Mouse (Mus musculus): ENCODE measurements at regions not wholly inside any gene's neighbourhood (a gene's known extent, or its start where the extent isn't known, plus 50 kb on each side); places are given as distances from the start of the nearest gene placed in this dataset.
A peak's percentile ranks its signal among the peaks of the same experiment; 100 is the strongest.

DNA sequence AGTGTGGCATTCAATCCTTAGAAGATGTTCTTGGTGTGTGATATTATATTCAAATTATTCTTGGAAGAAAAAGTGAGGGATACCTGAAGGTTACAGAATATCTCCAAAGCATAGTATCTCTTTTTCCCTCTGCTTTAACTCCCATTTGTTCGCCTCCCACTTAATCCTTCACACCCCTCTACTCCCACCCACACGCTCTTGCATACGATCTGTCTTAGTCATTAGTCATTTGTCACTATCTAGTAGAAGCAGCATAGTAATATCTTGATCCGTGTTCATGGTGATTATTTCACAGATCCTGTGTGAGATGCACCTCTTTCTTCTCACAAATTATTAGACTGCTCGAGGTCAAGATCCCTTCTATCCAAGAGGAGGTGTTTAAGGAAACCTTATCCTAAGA is 517.4 kb downstream of the Inhba start:
- Histone ChIP-seq H3K9ac (no peak overlapping the region), H3K4me2 (no peak overlapping the region), H3K27ac (no peak overlapping the region), H3K9me3 (replicated peaks) (no peaks in the 10 kb centered on the region), H3K36me3 (ENCODE audit: poor library complexity, severe bottlenecking) (no peaks in the 10 kb centered on the region), H3K4me3 (no peak overlapping the region), H3K4me1 (no peaks in the 10 kb centered on the region), H3K27me3 (no peaks in the 10 kb centered on the region)
- ATAC-seq, result no peak
- 79% methylated on average over 5 of the region's 5 CpGs for WGBS

DNA sequence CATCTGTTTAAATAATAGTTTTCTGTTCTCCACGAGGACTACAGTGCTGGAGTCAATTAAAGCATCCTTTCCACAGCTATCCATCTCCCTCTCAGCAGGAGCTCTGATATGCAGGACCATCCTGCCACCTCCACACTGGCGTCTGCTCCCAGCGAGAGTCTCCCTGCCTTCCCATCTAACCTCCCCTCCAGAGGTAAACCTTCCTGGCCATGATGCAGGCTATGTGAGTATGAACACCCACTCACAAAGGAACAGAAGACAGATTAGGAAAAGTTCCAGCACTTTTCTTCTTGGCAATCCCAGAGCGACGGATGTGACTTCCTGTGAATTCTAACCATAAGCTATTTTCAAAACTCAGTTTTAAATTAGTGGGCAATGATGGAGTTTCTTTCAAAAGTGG is 532.1 kb downstream of the Inhba start:
- Histone ChIP-seq H3K27me3 (no peaks in the 10 kb centered on the region), H3K4me1 (no peaks in the 10 kb centered on the region), H3K36me3 (ENCODE audit: poor library complexity, severe bottlenecking) (no peaks in the 10 kb centered on the region), H3K27ac (no peak overlapping the region), H3K4me3 (no peak overlapping the region), H3K9me3 (replicated peaks) (no peaks in the 10 kb centered on the region), H3K9ac (no peak overlapping the region), H3K4me2 (no peak overlapping the region)
- no peak for ATAC-seq
- 78% methylated on average over 5 of the region's 5 CpGs for WGBS

DNA sequence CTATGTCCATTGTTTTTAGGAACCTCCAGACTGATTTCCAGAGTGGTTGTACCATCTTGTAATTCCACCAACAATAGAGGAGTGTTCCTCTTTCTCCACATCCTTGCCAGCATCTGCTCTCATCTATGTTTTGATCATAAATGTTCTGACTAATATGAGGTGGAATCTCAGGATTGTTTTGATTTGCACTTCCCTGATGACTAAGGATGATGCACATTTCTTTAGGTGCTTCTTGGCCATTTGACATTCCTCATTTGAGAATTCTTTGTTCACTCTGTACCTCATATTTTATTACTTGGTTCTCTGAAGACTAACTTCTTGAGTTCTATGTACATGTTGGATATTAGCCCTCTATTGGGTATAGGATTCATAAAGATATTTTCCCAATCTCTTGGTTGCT is 538.4 kb downstream of the Inhba start:
- no peaks in the 10 kb centered on the region for H3K9me3 ChIP-seq (replicated peaks)
- H3K9ac ChIP-seq, result no peak overlapping the region
- H3K27ac ChIP-seq, result no peak overlapping the region
- no peak overlapping the region for H3K4me3 ChIP-seq
- no peaks in the 10 kb centered on the region for H3K4me1 ChIP-seq
- no peak overlapping the region for H3K4me2 ChIP-seq
- no peaks in the 10 kb centered on the region for H3K27me3 ChIP-seq
- no peak for ATAC-seq
- no peaks in the 10 kb centered on the region for H3K36me3 ChIP-seq (ENCODE audit: poor library complexity, severe bottlenecking)

DNA sequence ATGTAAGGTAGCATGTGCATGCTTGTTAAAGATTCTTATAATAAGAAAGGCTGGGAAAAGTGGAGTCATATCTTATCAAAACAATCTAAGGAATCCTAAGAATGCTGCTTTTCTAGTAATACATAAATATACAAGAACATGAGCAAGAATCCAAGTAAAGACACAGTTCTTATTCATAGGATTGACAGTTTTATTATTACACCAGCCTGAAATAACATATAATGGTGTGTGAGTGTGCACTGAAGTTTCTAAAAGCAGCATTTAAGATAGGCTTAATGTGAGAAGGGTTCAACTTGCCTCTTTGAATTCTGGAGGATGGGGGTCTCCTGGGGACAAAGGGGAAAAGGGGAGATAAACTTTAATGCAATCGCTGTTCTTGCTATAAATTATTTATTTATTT is 553.3 kb downstream of the Inhba start:
- ATAC-seq, result no peak
- WGBS, result 82% methylated on average over 1 of the region's 1 CpGs

DNA sequence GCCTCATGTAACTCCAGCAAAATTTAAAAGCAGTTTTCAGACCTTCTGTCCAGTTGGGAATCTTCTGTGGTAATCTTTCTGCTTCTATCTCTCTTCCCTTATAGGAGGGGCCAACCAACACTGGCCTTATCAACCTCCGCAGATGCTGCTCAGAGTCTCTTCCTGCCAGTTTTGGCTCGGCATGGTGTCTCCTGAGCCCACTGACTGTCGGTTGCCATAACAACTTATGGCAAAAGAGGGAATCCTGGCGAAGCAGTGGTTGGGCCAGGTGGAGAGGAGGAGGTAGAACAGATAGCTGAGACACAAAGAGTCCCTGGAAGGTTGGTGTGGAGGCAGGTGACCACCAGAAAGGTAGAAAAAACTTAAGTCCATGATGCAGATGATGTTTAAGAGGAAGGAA is 562.4 kb downstream of the Inhba start:
- Histone ChIP-seq H3K36me3 (ENCODE audit: poor library complexity, severe bottlenecking) (no peaks in the 10 kb centered on the region), H3K27ac (no peak overlapping the region), H3K4me2 (no peak overlapping the region), H3K27me3 (no peaks in the 10 kb centered on the region), H3K4me1 (no peaks in the 10 kb centered on the region), H3K9ac (no peak overlapping the region), H3K4me3 (no peak overlapping the region), H3K9me3 (replicated peaks) (no peaks in the 10 kb centered on the region)
- WGBS, result 29% methylated on average over 4 of the region's 4 CpGs
- ATAC-seq, result no peak

More for the DNA sequence above, 553.3 kb downstream of the Inhba start:
- H3K27me3 ChIP-seq, result no peaks in the 10 kb centered on the region
- no peak overlapping the region for H3K4me2 ChIP-seq
- H3K4me1 ChIP-seq, result no peaks in the 10 kb centered on the region
- no peaks in the 10 kb centered on the region for H3K36me3 ChIP-seq (ENCODE audit: poor library complexity, severe bottlenecking)
- H3K4me3 ChIP-seq, result no peak overlapping the region
- no peak overlapping the region for H3K9ac ChIP-seq
- H3K9me3 ChIP-seq (replicated peaks), result no peaks in the 10 kb centered on the region
- no peak overlapping the region for H3K27ac ChIP-seq

DNA sequence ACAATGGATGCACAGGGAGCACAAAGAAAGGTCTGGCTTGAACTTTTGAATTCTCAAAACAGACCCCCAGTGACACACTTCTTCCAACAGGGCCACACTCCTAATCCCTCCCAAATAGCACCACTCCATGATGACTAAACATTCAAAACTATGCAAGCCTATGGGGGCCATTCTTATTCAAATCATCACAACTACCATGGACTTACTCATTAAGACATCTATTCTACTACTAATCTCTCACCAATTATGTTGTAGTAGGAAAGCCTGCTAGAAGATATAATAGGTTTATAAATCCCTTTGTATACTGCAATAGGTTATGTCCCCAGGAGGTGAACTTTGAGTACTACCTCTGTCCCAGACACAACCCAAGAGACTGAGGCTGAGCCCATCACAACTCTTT is 574.6 kb downstream of the Inhba start:
- no peaks in the 10 kb centered on the region for H3K36me3 ChIP-seq (ENCODE audit: poor library complexity, severe bottlenecking)
- no peaks in the 10 kb centered on the region for H3K4me1 ChIP-seq
- H3K27me3 ChIP-seq, result peaks cover 2% of the 10 kb centered on the region; the same call in 1 of the 2 replicates
- H3K4me3 ChIP-seq, result no peak overlapping the region
- H3K27ac ChIP-seq, result no peak overlapping the region
- H3K9ac ChIP-seq, result no peak overlapping the region
- H3K4me2 ChIP-seq, result no peak overlapping the region
- ATAC-seq, result peak; percentile 57; the same call in 1 of the 2 replicates
- H3K9me3 ChIP-seq (replicated peaks), result no peaks in the 10 kb centered on the region

DNA sequence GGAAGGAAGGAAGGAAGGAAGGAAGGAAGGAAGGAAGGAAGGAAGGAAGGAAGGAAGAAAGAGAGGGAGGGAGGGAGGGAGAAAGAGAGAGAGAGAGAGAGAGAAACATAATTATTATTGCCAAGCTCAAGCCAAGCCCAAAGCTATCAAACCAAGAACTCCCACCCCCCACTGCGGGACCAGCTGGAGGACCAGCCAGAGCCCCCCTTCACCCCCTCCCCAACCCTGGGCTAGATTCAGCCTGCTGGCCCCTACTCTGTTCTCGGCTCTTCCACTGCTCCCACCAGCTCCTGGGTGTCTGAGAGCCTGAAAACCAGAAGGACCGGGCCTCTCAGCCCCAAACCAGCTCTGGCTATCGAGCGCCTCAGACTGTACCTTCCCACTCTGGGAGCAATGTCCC is 608.1 kb downstream of the Inhba start:
- Histone ChIP-seq H3K4me2 (no peak overlapping the region), H3K4me3 (no peak overlapping the region), H3K36me3 (ENCODE audit: poor library complexity, severe bottlenecking) (no peaks in the 10 kb centered on the region), H3K27ac (no peak overlapping the region), H3K9me3 (replicated peaks) (no peaks in the 10 kb centered on the region), H3K27me3 (no peaks in the 10 kb centered on the region), H3K9ac (no peak overlapping the region), H3K4me1 (no peaks in the 10 kb centered on the region)
- no peak for ATAC-seq
- WGBS, result 86% methylated on average over 5 of the region's 5 CpGs

DNA sequence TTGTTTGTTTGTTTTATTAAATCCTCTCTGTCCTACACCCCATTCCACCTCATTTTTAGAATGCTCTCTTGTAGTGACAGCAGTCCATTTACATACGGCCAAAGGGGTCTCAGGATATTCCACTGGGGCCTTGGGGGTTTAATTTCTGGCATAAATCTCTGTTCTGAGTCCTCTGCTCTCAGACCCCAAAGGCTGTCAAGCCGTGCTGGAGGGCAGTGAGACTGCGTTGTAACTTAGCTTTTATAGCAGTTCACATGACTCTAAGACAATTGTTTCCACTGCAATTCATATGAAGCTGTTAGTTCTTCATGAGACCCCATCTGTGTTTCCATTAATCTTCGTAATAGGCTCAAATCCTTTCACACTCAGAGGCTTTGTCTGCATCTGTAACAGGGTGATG is 614.9 kb downstream of the Inhba start:
- no peak for ATAC-seq
- Histone ChIP-seq H3K4me2 (no peak overlapping the region), H3K27me3 (no peaks in the 10 kb centered on the region), H3K27ac (no peak overlapping the region), H3K9ac (no peak overlapping the region), H3K9me3 (replicated peaks) (no peaks in the 10 kb centered on the region), H3K4me1 (no peaks in the 10 kb centered on the region), H3K36me3 (ENCODE audit: poor library complexity, severe bottlenecking) (no peaks in the 10 kb centered on the region), H3K4me3 (no peak overlapping the region)
- 55% methylated on average over 4 of the region's 4 CpGs for WGBS

DNA sequence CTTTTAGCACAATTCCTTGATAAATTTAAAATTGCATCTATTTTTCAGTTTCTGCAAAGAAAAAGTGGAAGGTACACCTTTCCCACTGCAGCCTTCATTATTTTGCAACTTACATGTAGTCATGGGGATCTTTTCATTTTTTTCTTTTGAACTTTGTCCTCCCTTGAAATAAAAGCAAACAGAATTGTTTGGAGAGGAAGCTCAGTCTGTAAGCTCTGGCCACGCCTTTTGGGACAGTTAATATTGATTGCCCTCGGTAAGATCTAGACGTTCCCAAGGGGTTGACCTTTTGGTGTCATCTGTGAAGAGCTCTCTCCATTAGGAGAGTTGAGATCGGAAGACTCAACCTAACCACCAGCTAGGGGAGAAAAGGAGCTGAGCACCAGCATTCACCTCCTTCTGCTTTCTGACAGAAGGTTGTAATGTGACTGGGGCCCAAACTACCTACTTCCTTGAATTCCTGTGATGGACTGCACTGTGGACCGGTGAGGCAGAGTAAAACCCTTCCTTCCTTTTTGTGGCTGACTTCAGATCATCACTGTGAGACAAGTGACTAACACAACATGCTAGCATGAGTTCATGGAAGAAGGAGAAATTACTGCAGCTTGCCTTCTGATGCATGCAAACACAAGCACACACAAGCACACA is 621.9 kb downstream of the Inhba start:
- Histone ChIP-seq H3K4me3 (no peak overlapping the region), H3K36me3 (ENCODE audit: poor library complexity, severe bottlenecking) (no peaks in the 10 kb centered on the region), H3K9me3 (replicated peaks) (no peaks in the 10 kb centered on the region), H3K27me3 (no peaks in the 10 kb centered on the region), H3K4me2 (no peak overlapping the region), H3K27ac (no peak overlapping the region), H3K4me1 (no peaks in the 10 kb centered on the region), H3K9ac (no peak overlapping the region)
- no peak for ATAC-seq
- WGBS, result 81% methylated on average over 5 of the region's 5 CpGs

DNA sequence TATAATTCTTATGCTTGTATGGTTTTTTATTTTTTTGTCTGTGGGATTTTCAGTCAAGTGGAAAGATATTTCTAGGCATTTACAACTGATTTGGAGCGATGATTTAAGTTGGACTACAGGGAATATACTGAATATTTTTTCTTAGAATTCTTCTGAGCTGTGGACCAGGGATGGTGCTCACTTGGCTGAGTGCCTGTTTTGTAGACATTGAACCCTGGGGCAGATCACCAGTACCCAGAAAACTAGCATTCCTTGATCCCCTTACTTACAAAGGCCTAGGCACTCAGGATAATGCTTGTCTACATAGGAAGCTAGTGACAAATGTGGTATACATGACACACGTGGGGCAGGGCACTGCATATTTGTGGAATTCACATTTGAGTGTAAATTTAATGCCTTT is 624.6 kb downstream of the Inhba start:
- no peaks in the 10 kb centered on the region for H3K4me1 ChIP-seq
- no peaks in the 10 kb centered on the region for H3K36me3 ChIP-seq (ENCODE audit: poor library complexity, severe bottlenecking)
- no peaks in the 10 kb centered on the region for H3K9me3 ChIP-seq (replicated peaks)
- ATAC-seq, result no peak
- H3K4me2 ChIP-seq, result no peak overlapping the region
- H3K27ac ChIP-seq, result no peak overlapping the region
- H3K27me3 ChIP-seq, result no peaks in the 10 kb centered on the region
- H3K4me3 ChIP-seq, result no peak overlapping the region
- 81% methylated on average over 2 of the region's 2 CpGs for WGBS
- H3K9ac ChIP-seq, result no peak overlapping the region

DNA sequence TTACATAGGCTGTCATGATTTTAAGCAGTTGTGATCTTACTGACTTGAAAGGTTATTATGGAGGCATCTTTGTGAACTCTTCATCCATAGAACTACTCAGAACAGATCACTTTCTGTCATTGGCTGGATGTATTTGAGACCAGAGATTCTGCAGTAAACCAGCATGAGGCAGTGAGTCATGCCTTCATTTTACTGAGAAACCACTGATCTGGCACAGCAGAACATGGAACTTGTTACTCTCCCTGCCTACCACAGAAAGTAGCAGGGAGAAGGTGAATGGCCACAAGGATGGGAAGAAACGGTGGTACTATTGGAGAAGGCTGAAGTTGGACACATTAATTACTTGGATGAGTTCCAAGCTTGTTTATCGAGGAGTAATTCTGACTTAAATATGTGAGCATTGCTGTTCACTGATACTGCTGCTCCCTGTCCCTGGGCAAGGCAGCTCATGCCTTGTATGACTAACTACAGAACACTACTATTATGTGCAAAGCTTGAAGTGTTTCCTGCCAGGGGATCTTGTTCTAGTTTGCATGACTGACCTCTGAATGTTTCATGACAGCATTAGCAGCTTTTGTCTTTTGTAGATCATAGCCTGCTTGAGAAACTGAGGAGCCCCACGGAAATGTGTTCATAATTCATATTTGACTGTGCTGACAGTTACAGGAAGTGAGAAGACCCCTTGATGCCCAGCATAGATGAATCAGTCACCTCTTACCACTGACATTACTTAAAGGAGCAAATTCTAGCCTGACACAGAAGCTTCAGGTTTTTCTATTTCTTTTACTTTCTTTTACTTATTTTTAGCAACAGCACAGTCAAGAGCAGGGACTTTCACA is 630.2 kb downstream of the Inhba start:
- Histone ChIP-seq H3K4me3 (no peak overlapping the region), H3K4me2 (no peak overlapping the region), H3K4me1 (peaks cover 21% of the 10 kb centered on the region; the same call in 1 of the 2 replicates), H3K36me3 (ENCODE audit: poor library complexity, severe bottlenecking) (no peaks in the 10 kb centered on the region), H3K27ac (no peak overlapping the region), H3K9me3 (replicated peaks) (no peaks in the 10 kb centered on the region), H3K9ac (no peak overlapping the region), H3K27me3 (no peaks in the 10 kb centered on the region)
- ATAC-seq, result no peak
- WGBS, result 70% methylated on average over 3 of the region's 3 CpGs

DNA sequence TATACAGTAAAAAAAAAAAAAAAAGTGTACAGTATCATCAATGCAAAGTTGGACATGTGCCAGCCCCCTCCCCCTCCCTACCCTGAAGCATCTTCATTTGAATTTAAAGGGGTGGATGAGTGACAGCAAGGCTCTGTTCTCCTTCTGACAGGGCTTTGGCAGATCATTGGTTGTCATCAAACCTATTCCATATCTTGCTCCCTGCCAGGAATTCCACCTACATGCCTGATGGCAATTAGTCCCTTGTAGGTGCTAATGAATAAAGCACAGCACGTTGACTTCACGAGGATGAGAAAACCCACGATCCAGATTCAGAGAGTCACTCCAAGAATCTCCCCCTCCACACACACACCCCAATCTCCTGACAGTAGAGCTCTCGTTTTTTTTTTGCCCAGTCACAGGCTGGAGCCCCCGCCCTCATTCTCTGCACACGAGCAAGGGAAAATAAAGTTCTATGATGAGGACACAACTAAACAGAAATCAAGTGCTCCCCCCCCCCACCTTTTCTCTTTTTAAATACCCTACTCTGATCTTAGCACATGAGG is 630.9 kb downstream of the Inhba start:
- 40% methylated on average over 6 of the region's 6 CpGs for WGBS
- H3K27ac ChIP-seq, result peak overlapping the region; percentile 7; the same call in 1 of the 2 replicates
- no peak overlapping the region for H3K9ac ChIP-seq
- ATAC-seq, result peak; percentile 80
- H3K9me3 ChIP-seq (replicated peaks), result no peaks in the 10 kb centered on the region
- H3K4me1 ChIP-seq, result peaks cover 21% of the 10 kb centered on the region; the same call in 1 of the 2 replicates
- no peaks in the 10 kb centered on the region for H3K27me3 ChIP-seq
- H3K36me3 ChIP-seq (ENCODE audit: poor library complexity, severe bottlenecking), result no peaks in the 10 kb centered on the region
- no peak overlapping the region for H3K4me3 ChIP-seq
- no peak overlapping the region for H3K4me2 ChIP-seq

Data from forebrain, embryonic 13.5 days (tissue).